Mouse (Mus musculus) forebrain, postnatal 0 days (tissue): ENCODE data around the gene Nmd3. TPM values are rescaled to one million over a fixed set of nuclear protein-coding genes. Genes with fewer than 3 reads are reported as not detected.
A peak's percentile ranks its signal among the peaks of the same experiment; 100 is the strongest.

ENCODE experiments used
- ATAC-seq: fragments of 200-750 bp; cut with Nextera tagmentation; 2 replicates; pipeline ENCODE4 v1.8.0; 2017; ENCODE audit warnings: mild to moderate bottlenecking, moderate library complexity
- DNase-seq: peaks from one replicate; pipeline ENCODE4 v3.0.0-alpha.2; 2015
- H3K27ac ChIP-seq: fragments of 300-500 bp; sonication (generic); 2 replicates; pipeline ENCODE4 v1.5.1; 2014; ENCODE audit warnings: low read depth, mild to moderate bottlenecking, antibody characterized with exemption, low read length, moderate library complexity, mixed read lengths
- H3K27me3 ChIP-seq: fragments of 300-500 bp; sonication (generic); 2 replicates; pipeline ENCODE4 v1.6.1; 2014; ENCODE audit warnings: mild to moderate bottlenecking, low read length, mixed read lengths; ENCODE audit not compliant: insufficient read depth
- H3K36me3 ChIP-seq: fragments of 300-500 bp; sonication (generic); 2 replicates; pipeline ENCODE4 v1.6.1; 2014; ENCODE audit warnings: mild to moderate bottlenecking, moderate library complexity; ENCODE audit not compliant: insufficient read depth
- H3K4me1 ChIP-seq: fragments of 300-500 bp; sonication (generic); 2 replicates; pipeline ENCODE4 v1.6.1; 2014; ENCODE audit warnings: antibody characterized with exemption; ENCODE audit not compliant: insufficient read depth
- H3K4me2 ChIP-seq: fragments of 300-500 bp; sonication (generic); 2 replicates; pipeline ENCODE4 v1.6.1; 2014; ENCODE audit warnings: low read depth, mild to moderate bottlenecking, moderate library complexity
- H3K4me3 ChIP-seq: fragments of 300-500 bp; sonication (generic); 2 replicates; pipeline ENCODE4 v1.5.1; 2014; ENCODE audit warnings: low read depth, low read length, mixed read lengths
- H3K9ac ChIP-seq: fragments of 300-500 bp; sonication (generic); 2 replicates; pipeline ENCODE4 v1.6.1; 2014; ENCODE audit warnings: mild to moderate bottlenecking
- H3K9me3 ChIP-seq: fragments of 300-500 bp; sonication (generic); 2 replicates; pipeline ENCODE4 v1.6.1; 2016; ENCODE audit warnings: low read length
- CTCF ChIP-seq: sonication (generic); IDR thresholded peaks from 2 replicates; pipeline ENCODE4 v1.5.1; 2016; ENCODE audit warnings: antibody characterized with exemption, control low read depth, low read depth
- WGBS: fragments of 180-500 bp; shearing (Covaris S2); extraction: QIAGEN DNeasy Blood & Tissue Kit; methylation state at CpG from one replicate; pipeline ENCODE4 v1.1.7; 2014; 5-methylcytosine and 5-hydroxymethylcytosine counted together
- polyA plus RNA-seq: library from polyadenylated mRNA; unstranded; fragments of >200 nt; fragmentation: Nextera tagmentation; extraction: Ambion mirVana; gene quantifications from 2 replicates; pipeline ENCODE4 v1.2.1, GENCODE M21; 2015
- total RNA-seq: library from RNA; depleted of rRNA; stranded (reverse); fragments of >200 nt; gene quantifications from 2 replicates; pipeline ENCODE4 v1.2.3, GENCODE M21; 2014

Nmd3 gene
- total and polyA plus RNA-seq, 2 experiments from 2014 or later = 30.5 to 62.8 TPM

DNA sequence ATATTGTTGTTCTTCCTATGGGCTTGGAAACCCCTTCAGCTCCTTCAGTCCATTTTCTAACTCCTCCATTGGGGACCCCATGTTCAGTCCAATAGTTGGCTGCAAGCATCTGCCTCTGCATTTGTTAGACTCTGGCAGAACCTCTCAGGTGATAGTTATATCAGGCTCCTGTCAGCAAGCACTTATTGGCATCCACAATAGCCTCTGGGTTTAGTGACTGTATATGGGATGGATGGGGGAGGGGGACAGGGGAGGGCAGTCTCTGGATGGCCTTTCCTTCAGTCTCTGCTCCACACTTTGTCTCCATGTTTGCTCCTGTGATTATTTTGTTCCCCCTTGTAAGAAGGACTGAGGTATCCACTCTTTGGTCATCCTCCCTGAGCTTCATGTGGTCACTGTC is 9.1 kb downstream of the Nmd3 start:
- no peak for TF ChIP-seq CTCF
- Histone ChIP-seq H3K4me2 (no peak overlapping the region), H3K4me3 (no peak overlapping the region), H3K27ac (no peak overlapping the region), H3K9me3 (no peaks in the 10 kb centered on the region), H3K27me3 (no peaks in the 10 kb centered on the region), H3K9ac (no peak overlapping the region), H3K36me3 (peaks cover 17% of the 10 kb centered on the region), H3K4me1 (no peaks in the 10 kb centered on the region)
- ATAC-seq = no peak
- DNase-seq = no peak

DNA sequence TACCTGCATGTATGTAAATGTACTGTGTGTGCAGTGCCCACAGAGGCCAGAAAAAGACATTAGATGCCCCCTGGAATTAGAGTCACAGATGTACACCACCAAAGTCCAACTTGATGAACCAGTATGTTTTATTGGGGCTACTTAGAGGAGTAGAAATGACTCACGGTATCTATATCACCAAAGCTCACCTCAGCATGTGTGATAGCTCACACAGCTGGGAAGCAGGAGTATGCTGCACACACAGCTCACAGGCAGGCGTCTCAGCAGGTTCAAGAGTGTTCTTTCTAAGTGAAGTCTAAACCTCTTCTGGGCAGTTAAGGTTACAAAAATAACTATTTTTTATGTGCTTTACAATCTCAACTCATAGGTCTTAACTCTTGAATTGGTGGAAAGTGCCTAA is 12.2 kb downstream of the Nmd3 start:
- no peak for TF ChIP-seq CTCF
- H3K36me3 ChIP-seq = peaks cover 30% of the 10 kb centered on the region
- H3K4me1 ChIP-seq = no peaks in the 10 kb centered on the region
- no peak overlapping the region for H3K4me3 ChIP-seq
- DNase-seq = no peak
- no peak overlapping the region for H3K9ac ChIP-seq
- ATAC-seq = no peak
- 90% methylated on average over 2 of the region's 2 CpGs for WGBS
- H3K4me2 ChIP-seq = no peak overlapping the region
- no peaks in the 10 kb centered on the region for H3K27me3 ChIP-seq
- H3K9me3 ChIP-seq = no peaks in the 10 kb centered on the region
- H3K27ac ChIP-seq = no peak overlapping the region

DNA sequence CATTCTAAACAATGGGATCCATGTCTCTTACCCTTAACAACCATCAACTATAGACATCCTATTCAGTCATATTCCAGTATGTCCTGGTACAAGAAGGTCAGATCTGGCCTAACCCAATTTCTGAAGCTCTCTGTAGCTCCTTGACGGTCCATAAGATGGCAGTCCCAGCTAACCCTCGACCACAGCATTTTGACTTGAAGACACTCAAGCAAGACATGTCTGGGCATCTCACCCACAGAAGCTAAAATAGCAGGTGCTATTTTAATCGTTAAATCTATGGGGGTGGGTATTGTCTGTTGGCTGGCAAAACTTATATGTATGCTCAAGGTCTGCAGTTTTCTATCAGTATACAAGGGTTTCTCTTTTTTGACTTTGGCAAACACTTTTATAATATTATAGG is 33.4 kb downstream of the Nmd3 start:
- Histone ChIP-seq H3K27me3 (no peaks in the 10 kb centered on the region), H3K36me3 (peaks cover 38% of the 10 kb centered on the region), H3K4me2 (no peak overlapping the region), H3K9ac (no peak overlapping the region), H3K4me3 (no peak overlapping the region), H3K27ac (no peak overlapping the region), H3K4me1 (no peaks in the 10 kb centered on the region), H3K9me3 (no peaks in the 10 kb centered on the region)
- ATAC-seq (peak; percentile 18; the same call in 1 of the 2 replicates), DNase-seq (no peak)
- TF ChIP-seq CTCF = no peak
- 82% methylated on average over 3 of the region's 3 CpGs for WGBS

GRCm38 (mm10) chr3:69755968-69756367 is 34.2 kb downstream of the Nmd3 start:
- Histone ChIP-seq H3K36me3 (peaks cover 33% of the 10 kb centered on the region), H3K4me1 (no peaks in the 10 kb centered on the region), H3K9ac (no peak overlapping the region), H3K27me3 (no peaks in the 10 kb centered on the region), H3K4me2 (no peak overlapping the region), H3K4me3 (no peak overlapping the region), H3K27ac (no peak overlapping the region), H3K9me3 (no peaks in the 10 kb centered on the region)
- ATAC-seq (no peak), DNase-seq (no peak)
- WGBS = 89% methylated on average over 3 of the region's 3 CpGs
- TF ChIP-seq CTCF = no peak

- no peaks in the 10 kb centered on the region for H3K4me1 ChIP-seq
- H3K27me3 ChIP-seq = no peaks in the 10 kb centered on the region
- no peak overlapping the region for H3K4me2 ChIP-seq
- H3K27ac ChIP-seq = no peak overlapping the region
- no peak overlapping the region for H3K4me3 ChIP-seq
- peak; percentile 85 for ATAC-seq
- 26% methylated on average over 7 of the region's 7 CpGs for WGBS
- no peaks in the 10 kb centered on the region for H3K9me3 ChIP-seq
- H3K9ac ChIP-seq = no peak overlapping the region
- peak; percentile 86 for DNase-seq
- peak; percentile 88 for TF ChIP-seq CTCF
- peaks cover 32% of the 10 kb centered on the region for H3K36me3 ChIP-seq
Observed at GRCm38 (mm10) chr3:69756499-69756898, 34.7 kb downstream of the Nmd3 start.

GRCm38 (mm10) chr3:69757456-69757855 is 35.7 kb downstream of the Nmd3 start:
- no peak overlapping the region for H3K4me2 ChIP-seq
- no peaks in the 10 kb centered on the region for H3K4me1 ChIP-seq
- no peaks in the 10 kb centered on the region for H3K9me3 ChIP-seq
- H3K4me3 ChIP-seq = no peak overlapping the region
- no peak overlapping the region for H3K27ac ChIP-seq
- no peak for TF ChIP-seq CTCF
- ATAC-seq (no peak), DNase-seq (no peak)
- WGBS = 86% methylated on average over 1 of the region's 1 CpGs
- no peaks in the 10 kb centered on the region for H3K27me3 ChIP-seq
- H3K36me3 ChIP-seq = peaks cover 32% of the 10 kb centered on the region
- H3K9ac ChIP-seq = no peak overlapping the region

GRCm38 (mm10) chr3:69760081-69760480 is 38.3 kb downstream of the Nmd3 start:
- WGBS = 93% methylated on average over 6 of the region's 6 CpGs

DNA sequence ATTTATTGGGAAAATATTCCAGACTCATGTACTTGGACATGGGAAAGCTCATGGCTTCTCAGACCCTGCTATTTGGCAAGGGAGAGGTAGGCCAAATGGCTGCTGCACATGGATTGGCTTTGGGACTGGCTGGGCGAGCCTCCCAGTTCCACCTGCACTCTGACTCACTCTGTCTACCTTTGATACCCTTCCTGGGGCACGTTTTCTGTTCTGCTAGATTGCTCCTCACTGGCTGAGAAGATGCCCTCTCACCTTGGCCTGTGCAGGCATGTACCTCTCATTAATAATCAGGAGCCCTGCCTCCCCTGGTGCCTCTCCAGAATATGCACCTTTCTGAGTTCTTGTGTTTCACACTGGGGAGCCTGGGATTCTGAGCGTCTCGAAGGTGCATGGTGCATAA is 39.4 kb downstream of the Nmd3 start:
- DNase-seq (no peak), ATAC-seq (no peak)
- no peak overlapping the region for H3K4me2 ChIP-seq
- H3K36me3 ChIP-seq = peaks cover 27% of the 10 kb centered on the region
- H3K9ac ChIP-seq = no peak overlapping the region
- no peak overlapping the region for H3K27ac ChIP-seq
- no peaks in the 10 kb centered on the region for H3K4me1 ChIP-seq
- no peaks in the 10 kb centered on the region for H3K27me3 ChIP-seq
- H3K9me3 ChIP-seq = no peaks in the 10 kb centered on the region
- H3K4me3 ChIP-seq = no peak overlapping the region
- TF ChIP-seq CTCF = no peak
- 89% methylated on average over 4 of the region's 4 CpGs for WGBS

More at GRCm38 (mm10) chr3:69760081-69760480, 38.3 kb downstream of the Nmd3 start:
- no peak for TF ChIP-seq CTCF
- Histone ChIP-seq H3K9me3 (no peaks in the 10 kb centered on the region), H3K4me1 (no peaks in the 10 kb centered on the region), H3K27ac (no peak overlapping the region), H3K27me3 (no peaks in the 10 kb centered on the region), H3K4me2 (no peak overlapping the region), H3K36me3 (peaks cover 19% of the 10 kb centered on the region), H3K9ac (no peak overlapping the region), H3K4me3 (no peak overlapping the region)
- no peak for DNase-seq
- ATAC-seq = no peak
